Mouse (Mus musculus) gonadal fat pad, adult 2 months (tissue): ENCODE measurements around the gene Bicral. TPM values are rescaled to one million over a fixed set of nuclear protein-coding genes. Genes with fewer than 3 reads are reported as not detected.

Source experiments
- DNase-seq: peaks from one replicate; pipeline ENCODE4 v3.0.0-alpha.2; 2012; ENCODE audit warnings: low read depth
- polyA plus RNA-seq: library from polyadenylated mRNA; depleted of rRNA; stranded (reverse); fragments of >200 nt; gene quantifications from 2 replicates; pipeline ENCODE4 v1.2.3, GENCODE M21; 2012; rRNA removed

Bicral gene
- polyA plus RNA-seq, 1 experiment, result 7.5 TPM

DNA sequence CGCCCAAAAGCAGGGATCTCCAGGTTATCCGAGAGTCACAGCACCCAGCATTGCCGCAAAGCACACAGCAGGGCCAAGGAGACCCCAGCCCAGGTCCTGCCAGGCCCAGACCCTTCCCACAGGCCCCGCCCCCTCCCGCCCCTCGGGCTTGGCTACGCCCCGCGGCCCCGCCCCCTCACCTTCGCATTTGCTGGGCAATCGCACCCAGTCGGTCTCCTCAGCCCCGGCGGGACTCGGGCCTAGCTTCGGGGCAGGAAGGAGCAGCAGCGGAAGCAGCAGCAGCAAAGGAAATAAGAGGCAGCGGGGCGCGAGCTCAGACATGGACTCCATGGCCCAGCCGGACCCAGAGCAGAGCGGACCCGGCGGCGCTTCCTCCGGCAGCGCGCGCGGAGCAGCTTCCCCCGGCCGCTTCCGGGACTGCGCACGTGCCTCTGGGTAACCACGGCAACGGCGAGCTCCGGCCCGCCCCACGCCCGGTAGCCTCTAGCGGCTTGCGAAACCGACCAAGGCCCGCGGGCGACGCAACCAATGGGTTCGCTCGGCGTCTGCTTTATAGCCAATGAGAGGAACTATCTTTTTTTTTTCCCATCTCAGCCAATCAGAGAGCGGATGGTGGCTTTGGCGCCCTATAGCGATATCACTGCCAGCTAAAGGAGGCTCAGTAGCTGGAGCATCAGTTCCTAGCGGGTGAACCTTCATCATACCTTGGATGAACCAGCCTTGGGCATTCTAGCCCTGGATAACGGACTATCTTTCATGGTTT, 106.3 kb downstream of the Bicral start, which contains the start of gene Cnpy3:
Cnpy3 (minus strand) TSS at position 421 of the 763 bp plus-strand sequence.
- no peak for DNase-seq

DNA sequence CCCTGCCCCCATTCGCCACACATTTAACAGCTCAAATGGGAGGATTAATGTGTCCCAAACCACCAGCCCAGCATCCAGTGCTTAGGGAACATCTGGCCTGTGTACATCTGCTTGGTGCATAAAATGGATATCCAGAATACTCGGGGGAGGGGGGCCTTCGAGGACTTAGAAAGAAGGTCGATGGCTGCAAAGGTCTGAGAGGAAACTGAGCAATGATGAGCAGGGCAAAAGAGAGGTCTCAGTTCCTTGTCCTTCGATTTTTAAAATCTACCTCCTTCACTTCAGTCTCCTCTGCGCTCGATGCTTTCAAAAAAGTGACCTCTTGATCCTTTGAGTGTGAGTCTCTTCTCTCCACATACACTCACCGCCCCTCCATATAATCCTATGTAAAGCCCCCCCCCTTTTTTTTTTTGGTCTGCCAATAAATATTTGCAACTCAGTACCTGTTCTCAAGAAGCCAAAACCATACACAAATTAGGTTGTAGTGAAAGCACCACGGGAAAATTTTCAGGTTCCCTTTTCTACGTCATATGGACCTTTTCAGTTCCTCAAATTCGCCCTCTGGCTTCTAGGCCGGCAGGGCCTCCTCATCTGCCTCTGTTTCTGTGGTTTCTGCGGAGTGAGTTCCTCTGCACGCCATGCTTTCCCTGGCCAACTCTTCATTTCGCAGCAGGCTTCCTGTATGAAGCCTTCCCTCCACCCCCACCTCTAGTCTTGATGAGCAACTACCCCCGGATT, 107.1 kb downstream of the Bicral start:
- no peak for DNase-seq

DNA sequence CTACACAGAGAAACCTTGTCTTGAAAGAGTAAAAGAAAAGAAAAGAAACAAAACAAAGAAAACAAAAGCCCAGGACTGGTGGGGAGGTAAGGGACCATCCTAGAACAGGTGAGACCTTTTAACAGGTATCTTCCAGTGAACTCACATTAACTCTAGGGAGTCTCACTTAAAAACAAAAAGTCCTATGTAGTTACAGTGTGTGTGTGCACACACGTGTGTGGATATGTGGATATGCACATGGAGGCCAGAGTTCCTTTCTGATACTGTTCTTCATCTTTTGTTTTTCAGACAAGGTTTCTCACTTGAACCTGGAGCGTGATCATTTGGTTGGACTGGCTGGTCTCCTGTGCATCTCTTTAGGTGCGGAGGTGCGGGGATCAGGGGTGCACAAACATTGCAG, 107.7 kb downstream of the Bicral start:
- DNase-seq, result no peak

DNA sequence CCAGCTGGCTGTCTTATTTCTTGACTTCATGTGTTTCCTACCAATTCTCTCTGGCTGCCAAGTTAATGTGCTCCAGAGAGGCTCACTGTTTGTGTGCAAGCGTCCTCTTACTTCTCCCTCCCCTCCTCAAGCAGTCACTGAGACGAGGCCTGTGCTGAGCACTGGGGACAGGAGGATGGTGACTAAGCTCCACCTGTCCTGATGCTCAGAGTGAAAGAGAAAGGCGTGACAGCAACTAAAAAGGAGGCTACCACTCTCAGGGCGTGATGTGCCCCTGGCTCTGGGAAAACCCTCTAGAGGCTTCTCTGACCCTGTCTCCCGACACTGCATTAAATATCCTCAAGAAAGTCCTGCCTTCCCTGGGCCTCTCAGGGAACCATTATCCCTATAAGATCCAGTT, 109.0 kb downstream of the Bicral start:
- DNase-seq, result no peak

Other genes starting within 250 kb of the Bicral start
- gene Ptk7, start 229.0 kb downstream of the Bicral start, polyA plus RNA-seq, result 15.7 and 22.4 TPM in 2 replicates
- gene Klc4, start 212.5 kb downstream of the Bicral start, polyA plus RNA-seq, result 20.2 and 20.7 TPM in 2 replicates
- gene Mrpl2, start 212.3 kb downstream of the Bicral start, polyA plus RNA-seq, result 60.3 and 67.8 TPM in 2 replicates
- gene Cul7, start 208.1 kb downstream of the Bicral start, polyA plus RNA-seq, result 42.4 and 51.2 TPM in 2 replicates
- gene Rrp36, start 184.1 kb downstream of the Bicral start, polyA plus RNA-seq, result 32.6 and 33.5 TPM in 2 replicates
- gene Mea1, start 179.7 kb downstream of the Bicral start, polyA plus RNA-seq, result 82.6 and 97.0 TPM in 2 replicates
- gene Klhdc3, start 177.6 kb downstream of the Bicral start, polyA plus RNA-seq, result 82.4 and 83.9 TPM in 2 replicates
- gene Ppp2r5d, start 153.4 kb downstream of the Bicral start, polyA plus RNA-seq, result 44.3 and 44.5 TPM in 2 replicates
- 39.0 and 42.4 TPM in 2 replicates for gene Pex6, start 147.0 kb downstream of the Bicral start, polyA plus RNA-seq
- 12.3 and 16.7 TPM in 2 replicates for gene Gnmt, start 129.3 kb downstream of the Bicral start, polyA plus RNA-seq
- gene Cnpy3, start 106.3 kb downstream of the Bicral start, polyA plus RNA-seq, result 59.9 and 60.0 TPM in 2 replicates
- gene Ptcra, start 94.8 kb downstream of the Bicral start, polyA plus RNA-seq, result not detected in 2 replicates
- 177 and 185 TPM in 2 replicates for gene 2310039H08Rik, start 85.8 kb downstream of the Bicral start, polyA plus RNA-seq
- 21.7 and 27.0 TPM in 2 replicates for gene Rpl7l1, start 75.8 kb downstream of the Bicral start, polyA plus RNA-seq
- gene Tbcc, start 32.2 kb upstream of the Bicral start, polyA plus RNA-seq, result 25.3 and 29.6 TPM in 2 replicates
- not detected in 2 replicates for gene Prph2, start 52.0 kb upstream of the Bicral start, polyA plus RNA-seq
- 31.2 and 33.3 TPM in 2 replicates for gene Ubr2, start 152.1 kb upstream of the Bicral start, polyA plus RNA-seq